Mouse (Mus musculus): ENCODE results near the gene Gm10696. TPM values are rescaled to one million over a fixed set of nuclear protein-coding genes. Genes with fewer than 3 reads are reported as not detected.
"Not testable (repeated sequence)": the region's sequence is repeated elsewhere in the genome, so short reads cannot be mapped to it uniquely, and the experiment has no call there.

The Gm10696 gene
- total RNA-seq (2014; rRNA removed) = not detected in 2 replicates
- polyA plus RNA-seq (2012; rRNA removed) = not detected in 2 replicates

DNA sequence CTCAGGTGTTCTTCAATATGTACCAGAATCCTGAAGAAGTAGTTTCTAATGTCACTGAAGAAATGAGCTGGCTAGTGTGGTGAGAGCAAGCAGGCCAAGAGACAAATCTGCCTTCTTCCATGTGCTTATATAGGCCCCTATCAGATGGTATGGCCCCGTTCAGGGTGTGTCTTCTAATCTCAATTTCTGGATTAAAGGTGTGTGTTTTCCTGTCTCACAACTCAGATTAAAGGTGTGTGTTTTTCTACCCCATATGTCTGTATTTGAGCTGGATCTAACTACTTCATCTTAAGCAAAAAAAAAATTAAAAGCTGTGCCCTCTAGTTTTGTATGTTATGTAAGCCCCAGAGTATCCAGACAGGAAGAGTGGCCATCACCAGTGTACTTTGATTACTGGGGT lies at the start of gene Gm10696:
TSS of gene Gm10696 (minus strand) at position 101 of the 400 bp plus-strand sequence.
- H3K4me3 ChIP-seq (ENCODE audit: insufficient read depth, low read depth, low read length); DNase-seq (ENCODE audit: extremely low read depth, low read depth, low spot score); H3K9ac ChIP-seq (ENCODE audit: low read depth, low read length); H3K27ac ChIP-seq (replicated peaks; ENCODE audit: insufficient read depth, low read depth, low read length); H3K4me1 ChIP-seq (ENCODE audit: control insufficient read depth, insufficient read depth, low read length); H3K79me2 ChIP-seq (ENCODE audit: control insufficient read depth, insufficient read depth, low read length); H3K27me3 ChIP-seq (ENCODE audit: control insufficient read depth, insufficient read depth, low read length); H3K36me3 ChIP-seq (ENCODE audit: control insufficient read depth, insufficient read depth, low read length): not testable (repeated sequence)
- 92% methylated on average over 1 of the region's 1 CpGs for WGBS

GRCm38 (mm10) chr3:94196414-94196813 lies 18.4 kb upstream of the Gm10696 start, which contains the start of gene Gm5286:
Gm5286 (plus strand) TSS chr3:94196714.
- H3K27ac ChIP-seq (replicated peaks; ENCODE audit: insufficient read depth, low read depth, low read length); DNase-seq (ENCODE audit: extremely low read depth, low read depth, low spot score); H3K27me3 ChIP-seq (ENCODE audit: control insufficient read depth, insufficient read depth, low read length); H3K4me3 ChIP-seq (ENCODE audit: insufficient read depth, low read depth, low read length); H3K9ac ChIP-seq (ENCODE audit: low read depth, low read length); H3K4me1 ChIP-seq (ENCODE audit: control insufficient read depth, insufficient read depth, low read length); H3K79me2 ChIP-seq (ENCODE audit: control insufficient read depth, insufficient read depth, low read length); H3K36me3 ChIP-seq (ENCODE audit: control insufficient read depth, insufficient read depth, low read length): not testable (repeated sequence)
- 78% methylated on average over 3 of the region's 4 CpGs for WGBS

DNA sequence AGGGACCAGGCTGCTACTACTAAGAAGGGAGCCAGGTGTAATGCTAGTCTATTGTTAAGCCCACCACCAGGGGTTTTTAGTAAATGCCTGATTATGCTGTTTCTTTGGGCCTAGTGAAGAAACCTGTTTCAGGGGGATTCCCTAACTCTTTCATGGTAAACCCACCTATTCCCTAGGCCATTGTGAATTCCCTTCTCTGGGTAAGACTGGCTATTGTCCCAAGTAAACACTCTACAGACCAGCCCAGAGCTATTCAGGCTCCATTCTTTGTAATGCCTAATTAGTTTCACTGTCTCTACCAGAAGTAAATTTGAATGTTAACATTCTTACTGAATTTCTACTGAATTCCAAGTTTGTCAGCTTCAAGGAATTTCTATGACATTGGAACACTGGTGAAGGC lies 10.6 kb downstream of the Gm10696 start:
- not testable (repeated sequence) for DNase-seq (ENCODE audit: extremely low read depth, low read depth, low spot score); H3K4me1 ChIP-seq (ENCODE audit: control insufficient read depth, insufficient read depth, low read length); H3K4me3 ChIP-seq (ENCODE audit: insufficient read depth, low read depth, low read length); H3K9ac ChIP-seq (ENCODE audit: low read depth, low read length); H3K27me3 ChIP-seq (ENCODE audit: control insufficient read depth, insufficient read depth, low read length); H3K36me3 ChIP-seq (ENCODE audit: control insufficient read depth, insufficient read depth, low read length); H3K79me2 ChIP-seq (ENCODE audit: control insufficient read depth, insufficient read depth, low read length); H3K27ac ChIP-seq (replicated peaks; ENCODE audit: insufficient read depth, low read depth, low read length)

Other genes starting within 250 kb of the Gm10696 start
- not detected in 2 replicates for gene Gm9117, start 234.7 kb downstream of the Gm10696 start, total RNA-seq (2014; rRNA removed)
- gene Gm9117, start 234.7 kb downstream of the Gm10696 start, polyA plus RNA-seq (2012; rRNA removed) = not detected in 2 replicates
- not detected in 2 replicates for gene Tdpoz5, start 216.9 kb downstream of the Gm10696 start, total RNA-seq (2014; rRNA removed)
- gene Tdpoz5, start 216.9 kb downstream of the Gm10696 start, polyA plus RNA-seq (2012; rRNA removed) = not detected in 2 replicates
- not detected in 2 replicates for gene Gm9125, start 123.3 kb downstream of the Gm10696 start, total RNA-seq (2014; rRNA removed)
- not detected in 2 replicates for gene Gm9125, start 123.3 kb downstream of the Gm10696 start, polyA plus RNA-seq (2012; rRNA removed)
- gene Gm10697, start 105.5 kb downstream of the Gm10696 start, total RNA-seq (2014; rRNA removed) = not detected in 2 replicates
- gene Gm10697, start 105.5 kb downstream of the Gm10696 start, polyA plus RNA-seq (2012; rRNA removed) = not detected in 2 replicates
- not detected in 2 replicates for gene Gm5286, start 18.5 kb upstream of the Gm10696 start, total RNA-seq (2014; rRNA removed)
- gene Gm5286, start 18.5 kb upstream of the Gm10696 start, polyA plus RNA-seq (2012; rRNA removed) = not detected in 2 replicates
- not detected in 2 replicates for gene Gm4778, start 85.8 kb upstream of the Gm10696 start, total RNA-seq (2014; rRNA removed)
- not detected in 2 replicates for gene Gm4778, start 85.8 kb upstream of the Gm10696 start, polyA plus RNA-seq (2012; rRNA removed)
- gene Them4, start 131.9 kb upstream of the Gm10696 start, total RNA-seq (2014; rRNA removed) = 14.2 and 15.6 TPM in 2 replicates
- gene Them4, start 131.9 kb upstream of the Gm10696 start, polyA plus RNA-seq (2012; rRNA removed) = 3.9 and 4.6 TPM in 2 replicates
- 0.09 and 0.20 TPM in 2 replicates for gene Them5, start 163.9 kb upstream of the Gm10696 start, total RNA-seq (2014; rRNA removed)
- not detected in 2 replicates for gene Them5, start 163.9 kb upstream of the Gm10696 start, polyA plus RNA-seq (2012; rRNA removed)
- gene C2cd4d, start 184.2 kb upstream of the Gm10696 start, total RNA-seq (2014; rRNA removed) = 0.18 and 0.40 TPM in 2 replicates
- 2.1 and 2.5 TPM in 2 replicates for gene C2cd4d, start 184.2 kb upstream of the Gm10696 start, polyA plus RNA-seq (2012; rRNA removed)
- 36.3 and 50.3 TPM in 2 replicates for gene Rorc, start 194.6 kb upstream of the Gm10696 start, total RNA-seq (2014; rRNA removed)
- gene Rorc, start 194.6 kb upstream of the Gm10696 start, polyA plus RNA-seq (2012; rRNA removed) = 31.6 and 34.4 TPM in 2 replicates
- gene Lingo4, start 220.3 kb upstream of the Gm10696 start, total RNA-seq (2014; rRNA removed) = 0.20 and 0.37 TPM in 2 replicates
- 0.12 and 0.16 TPM in 2 replicates for gene Lingo4, start 220.3 kb upstream of the Gm10696 start, polyA plus RNA-seq (2012; rRNA removed)
- gene Tdrkh, start 235.1 kb upstream of the Gm10696 start, total RNA-seq (2014; rRNA removed) = 1.5 and 1.8 TPM in 2 replicates
- gene Tdrkh, start 235.1 kb upstream of the Gm10696 start, polyA plus RNA-seq (2012; rRNA removed) = 0.22 and 0.66 TPM in 2 replicates

Data from liver, adult 2 months (tissue).